Mouse (Mus musculus): Measurements from ENCODE around the gene Mpp3. TPM values are rescaled to one million over a fixed set of nuclear protein-coding genes. Genes with fewer than 3 reads are reported as not detected.

Gene Mpp3
- 0.05 TPM in 1 of 2 replicates, not detected in the other for polyA plus RNA-seq (2012)

DNA sequence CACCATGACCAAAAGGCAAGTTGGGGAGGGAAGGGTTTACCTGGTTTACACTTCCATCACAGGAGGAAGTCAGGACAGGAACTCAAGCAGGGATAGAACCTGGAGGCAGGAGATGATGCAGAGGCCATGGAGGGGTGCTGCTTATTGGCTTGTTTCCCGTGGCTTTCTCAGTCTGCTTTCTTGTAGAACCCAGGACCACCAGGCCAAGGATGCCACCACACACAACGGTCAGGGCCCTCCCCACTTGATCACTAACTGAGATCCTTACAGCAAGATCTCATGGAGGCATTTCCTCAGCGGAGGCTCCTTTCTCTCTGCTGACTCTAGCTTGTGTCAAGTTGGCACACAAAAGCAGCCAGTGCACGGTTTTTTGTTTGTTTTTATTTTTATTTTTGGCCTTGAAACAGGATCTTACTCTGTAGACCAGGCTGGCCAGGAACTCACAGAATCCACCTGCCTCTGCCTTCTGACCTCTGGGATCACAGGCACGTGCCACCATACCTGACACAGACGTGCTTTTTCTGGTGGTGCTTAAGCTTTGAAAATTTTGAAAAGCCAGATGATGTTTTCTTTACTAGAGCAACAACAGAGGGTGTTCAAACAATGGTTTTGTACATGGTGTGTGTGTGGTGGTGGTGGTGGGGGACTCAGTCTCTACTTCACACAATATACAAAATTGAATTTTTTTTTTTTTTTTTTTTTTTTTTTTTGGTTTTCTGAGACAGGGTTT is at the start of gene Mpp3:
Mpp3 (minus strand) TSS at position 375 of the 730 bp plus-strand sequence.
- Histone ChIP-seq H3K9me3 (ENCODE audit: control insufficient read depth, low read length) (no peaks in the 10 kb centered on the region; the same call in 1 of the 2 replicates), H3K27me3 (ENCODE audit: control insufficient read depth) (peaks cover 65% of the 10 kb centered on the region), H3K4me1 (ENCODE audit: control insufficient read depth) (peaks cover 14% of the 10 kb centered on the region), H3K4me3 (replicated peaks) (no peak within 1 kb of the TSS), H3K36me3 (ENCODE audit: control insufficient read depth) (no peaks in the 10 kb centered on the region)
- no peak for TF ChIP-seq GATA1 (IDR thresholded peaks at IDR 0.05; ENCODE audit: low read length)
- TF ChIP-seq TAL1 (IDR thresholded peaks at IDR 0.05; ENCODE audit: low read length): no peak

- peaks cover 8% of the 10 kb centered on the region for H3K27me3 ChIP-seq (ENCODE audit: control insufficient read depth)
- peaks cover 75% of the 10 kb centered on the region for H3K36me3 ChIP-seq (ENCODE audit: control insufficient read depth)
- no peak overlapping the region for H3K4me3 ChIP-seq (replicated peaks)
- H3K4me1 ChIP-seq (ENCODE audit: control insufficient read depth): peaks cover 28% of the 10 kb centered on the region
- TF ChIP-seq GATA1 (IDR thresholded peaks at IDR 0.05; ENCODE audit: low read length) (no peak), TAL1 (IDR thresholded peaks at IDR 0.05; ENCODE audit: low read length) (no peak)
- no peaks in the 10 kb centered on the region for H3K9me3 ChIP-seq (ENCODE audit: control insufficient read depth, low read length)
Observed at GRCm38 (mm10) chr11:102073722-102074121, 45.5 kb upstream of the Mpp3 start.

GRCm38 (mm10) chr11:102072729-102073128 is 44.5 kb upstream of the Mpp3 start:
- H3K9me3 ChIP-seq (ENCODE audit: control insufficient read depth, low read length): no peaks in the 10 kb centered on the region
- H3K4me1 ChIP-seq (ENCODE audit: control insufficient read depth): peaks cover 28% of the 10 kb centered on the region
- H3K27me3 ChIP-seq (ENCODE audit: control insufficient read depth): peaks cover 8% of the 10 kb centered on the region
- no peak overlapping the region for H3K4me3 ChIP-seq (replicated peaks)
- peaks cover 68% of the 10 kb centered on the region for H3K36me3 ChIP-seq (ENCODE audit: control insufficient read depth)
- no peak for TF ChIP-seq GATA1 (IDR thresholded peaks at IDR 0.05; ENCODE audit: low read length)
- no peak for TF ChIP-seq TAL1 (IDR thresholded peaks at IDR 0.05; ENCODE audit: low read length)

- Histone ChIP-seq H3K4me3 (replicated peaks) (no peak overlapping the region), H3K4me1 (ENCODE audit: control insufficient read depth) (peaks cover 21% of the 10 kb centered on the region), H3K36me3 (ENCODE audit: control insufficient read depth) (peaks cover 64% of the 10 kb centered on the region), H3K27me3 (ENCODE audit: control insufficient read depth) (peaks cover 8% of the 10 kb centered on the region), H3K9me3 (ENCODE audit: control insufficient read depth, low read length) (no peaks in the 10 kb centered on the region)
- no peak for TF ChIP-seq GATA1 (IDR thresholded peaks at IDR 0.05; ENCODE audit: low read length)
Observed at GRCm38 (mm10) chr11:102070426-102070825, 42.2 kb upstream of the Mpp3 start.

DNA sequence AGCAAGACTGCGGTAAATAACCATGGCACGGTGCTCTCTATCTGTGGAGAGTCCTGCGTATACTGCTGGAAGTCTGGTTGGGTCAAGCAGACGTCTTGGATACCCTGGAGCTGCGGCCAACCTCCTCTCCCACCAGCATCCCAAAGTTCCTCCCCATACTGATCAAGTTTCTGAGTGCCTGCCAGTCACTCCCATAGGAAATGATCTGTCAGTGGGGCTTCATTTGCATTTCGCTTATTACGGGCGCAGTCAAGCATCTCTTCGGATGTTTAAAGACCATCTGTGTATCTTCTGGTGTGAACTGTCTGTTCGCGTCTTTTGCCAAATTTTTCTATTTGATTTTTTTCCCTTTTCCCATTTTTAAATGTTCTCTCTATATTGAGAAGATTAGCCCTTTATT is 41.4 kb upstream of the Mpp3 start:
- Histone ChIP-seq H3K27me3 (ENCODE audit: control insufficient read depth) (peaks cover 8% of the 10 kb centered on the region), H3K4me3 (replicated peaks) (no peak overlapping the region), H3K36me3 (ENCODE audit: control insufficient read depth) (peaks cover 62% of the 10 kb centered on the region), H3K9me3 (ENCODE audit: control insufficient read depth, low read length) (no peaks in the 10 kb centered on the region), H3K4me1 (ENCODE audit: control insufficient read depth) (peaks cover 21% of the 10 kb centered on the region)
- TF ChIP-seq TAL1 (IDR thresholded peaks at IDR 0.05; ENCODE audit: low read length) (no peak), GATA1 (IDR thresholded peaks at IDR 0.05; ENCODE audit: low read length) (no peak)

DNA sequence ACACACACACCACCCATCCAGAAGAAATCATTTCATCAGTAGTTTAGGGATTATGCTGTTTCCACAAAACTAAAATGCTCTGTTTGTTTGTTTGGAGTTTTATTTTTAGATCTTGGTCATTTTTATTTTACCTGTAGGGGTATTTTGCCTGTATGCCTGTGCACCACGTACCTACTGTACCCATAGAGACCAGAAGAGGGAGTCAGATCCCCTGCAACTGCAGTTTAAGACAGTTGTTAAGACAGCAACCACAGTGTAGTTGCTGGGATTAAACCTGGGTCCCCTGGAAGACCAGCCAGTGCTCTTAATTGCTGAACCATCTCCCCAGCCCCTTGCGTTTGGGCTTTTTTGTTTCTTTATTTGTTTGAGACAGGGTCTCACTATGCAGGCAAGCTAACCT is 40.7 kb upstream of the Mpp3 start:
- Histone ChIP-seq H3K4me1 (ENCODE audit: control insufficient read depth) (peaks cover 16% of the 10 kb centered on the region), H3K27me3 (ENCODE audit: control insufficient read depth) (peaks cover 8% of the 10 kb centered on the region), H3K4me3 (replicated peaks) (no peak overlapping the region), H3K9me3 (ENCODE audit: control insufficient read depth, low read length) (no peaks in the 10 kb centered on the region), H3K36me3 (ENCODE audit: control insufficient read depth) (peaks cover 62% of the 10 kb centered on the region)
- no peak for TF ChIP-seq TAL1 (IDR thresholded peaks at IDR 0.05; ENCODE audit: low read length)
- TF ChIP-seq GATA1 (IDR thresholded peaks at IDR 0.05; ENCODE audit: low read length): no peak

- Histone ChIP-seq H3K36me3 (ENCODE audit: control insufficient read depth) (peaks cover 93% of the 10 kb centered on the region), H3K4me3 (replicated peaks) (no peak overlapping the region), H3K9me3 (ENCODE audit: control insufficient read depth, low read length) (no peaks in the 10 kb centered on the region), H3K27me3 (ENCODE audit: control insufficient read depth) (peaks cover 4% of the 10 kb centered on the region), H3K4me1 (ENCODE audit: control insufficient read depth) (peaks cover 21% of the 10 kb centered on the region)
- TF ChIP-seq GATA1 (IDR thresholded peaks at IDR 0.05; ENCODE audit: low read length) (no peak), TAL1 (IDR thresholded peaks at IDR 0.05; ENCODE audit: low read length) (no peak)
Observed at GRCm38 (mm10) chr11:102063076-102063475, 34.8 kb upstream of the Mpp3 start.

- TF ChIP-seq GATA1 (IDR thresholded peaks at IDR 0.05; ENCODE audit: low read length) (no peak), TAL1 (IDR thresholded peaks at IDR 0.05; ENCODE audit: low read length) (no peak)
- peaks cover 21% of the 10 kb centered on the region for H3K4me1 ChIP-seq (ENCODE audit: control insufficient read depth)
- H3K36me3 ChIP-seq (ENCODE audit: control insufficient read depth): peaks cover 90% of the 10 kb centered on the region
- H3K9me3 ChIP-seq (ENCODE audit: control insufficient read depth, low read length): no peaks in the 10 kb centered on the region
- no peak overlapping the region for H3K4me3 ChIP-seq (replicated peaks)
- H3K27me3 ChIP-seq (ENCODE audit: control insufficient read depth): peaks cover 4% of the 10 kb centered on the region
Observed at GRCm38 (mm10) chr11:102061941-102062473, 33.7 kb upstream of the Mpp3 start.

DNA sequence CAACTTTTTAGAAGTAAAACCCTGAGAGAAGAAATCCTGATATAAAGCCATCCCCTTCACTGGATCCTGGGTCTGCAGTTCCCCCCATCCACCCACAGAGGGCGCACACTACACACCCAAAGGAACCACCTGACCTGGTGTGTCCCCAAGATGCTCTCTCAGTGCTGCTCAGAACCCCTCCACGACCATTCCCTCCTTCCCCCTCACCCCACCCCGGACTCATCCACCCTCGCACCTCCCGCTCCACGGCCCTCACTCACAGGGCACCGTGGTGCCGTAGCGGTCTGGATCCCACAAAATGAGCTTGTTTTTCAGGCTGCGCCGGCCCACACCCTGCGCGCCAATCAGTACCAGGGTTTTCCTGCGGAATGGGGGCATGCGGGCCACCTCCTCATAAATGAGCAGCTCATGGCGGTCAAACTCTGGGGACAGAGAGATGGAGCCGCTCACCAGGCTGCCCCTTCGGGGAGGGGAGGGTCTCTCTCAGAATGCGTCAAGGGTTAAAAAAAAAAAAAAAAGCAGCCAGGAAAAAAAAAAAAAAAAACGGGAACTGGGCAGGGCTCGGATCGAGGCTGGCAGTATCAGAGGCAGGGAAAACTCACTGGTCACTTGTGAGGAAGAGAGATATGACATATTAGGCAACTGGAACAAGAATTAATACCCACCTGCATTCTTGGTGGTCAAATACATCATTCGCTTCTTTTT is 33.1 kb upstream of the Mpp3 start:
- H3K9me3 ChIP-seq (ENCODE audit: control insufficient read depth, low read length): no peaks in the 10 kb centered on the region
- peaks cover 85% of the 10 kb centered on the region for H3K36me3 ChIP-seq (ENCODE audit: control insufficient read depth)
- H3K4me3 ChIP-seq (replicated peaks): no peak overlapping the region
- H3K4me1 ChIP-seq (ENCODE audit: control insufficient read depth): peaks cover 21% of the 10 kb centered on the region
- peaks cover 4% of the 10 kb centered on the region for H3K27me3 ChIP-seq (ENCODE audit: control insufficient read depth)
- no peak for TF ChIP-seq TAL1 (IDR thresholded peaks at IDR 0.05; ENCODE audit: low read length)
- TF ChIP-seq GATA1 (IDR thresholded peaks at IDR 0.05; ENCODE audit: low read length): no peak

All from erythroblast, embryonic 14.5 days (primary cell).